Mouse (Mus musculus) 3T3-L1 (cell line): ENCODE measurements around the gene Sim2.

Experiments
- DNase-seq: peaks from one replicate; pipeline ENCODE4 v3.0.0-alpha.2; 2015; ENCODE audit warnings: low read depth, low spot score

Sim2 gene

GRCm38 (mm10) chr16:94095109-94095822 is 10.5 kb downstream of the Sim2 start:
- no peak for DNase-seq

- DNase-seq, result no peak
These were observed 11.7 kb downstream of the Sim2 start for GRCm38 (mm10) chr16:94096479-94096878.

- no peak for DNase-seq
These were observed 13.2 kb downstream of the Sim2 start for GRCm38 (mm10) chr16:94097724-94098455.

GRCm38 (mm10) chr16:94113160-94113559 is 28.4 kb downstream of the Sim2 start:
- DNase-seq, result no peak

GRCm38 (mm10) chr16:94114693-94115092 is 30.0 kb downstream of the Sim2 start:
- peak; percentile 10 for DNase-seq

GRCm38 (mm10) chr16:94117333-94117732 is 32.6 kb downstream of the Sim2 start:
- no peak for DNase-seq

GRCm38 (mm10) chr16:94118394-94118793 is 33.7 kb downstream of the Sim2 start:
- DNase-seq, result no peak

- no peak for DNase-seq
These were observed 37.6 kb downstream of the Sim2 start for GRCm38 (mm10) chr16:94122347-94122746.

- no peak for DNase-seq
These were observed 38.5 kb downstream of the Sim2 start for GRCm38 (mm10) chr16:94123247-94123646.

- no peak for DNase-seq
These were observed 40.6 kb downstream of the Sim2 start for GRCm38 (mm10) chr16:94125172-94125981.

- no peak for DNase-seq
These were observed 41.5 kb downstream of the Sim2 start for GRCm38 (mm10) chr16:94126200-94126599.

- DNase-seq, result no peak
These were observed 43.6 kb downstream of the Sim2 start for GRCm38 (mm10) chr16:94128236-94128835.

GRCm38 (mm10) chr16:94134218-94134617 is 49.5 kb downstream of the Sim2 start:
- DNase-seq, result no peak

GRCm38 (mm10) chr16:94140746-94141145 is 56.0 kb downstream of the Sim2 start:
- no peak for DNase-seq

GRCm38 (mm10) chr16:94143325-94143724 is 58.6 kb downstream of the Sim2 start:
- no peak for DNase-seq

- no peak for DNase-seq
These were observed 63.4 kb downstream of the Sim2 start for GRCm38 (mm10) chr16:94148139-94148538.

- no peak for DNase-seq
These were observed 65.7 kb downstream of the Sim2 start for GRCm38 (mm10) chr16:94150125-94151103.

- DNase-seq, result peak; percentile 4
These were observed 70.4 kb downstream of the Sim2 start for GRCm38 (mm10) chr16:94155041-94155653.

GRCm38 (mm10) chr16:94157819-94158218 is 73.1 kb downstream of the Sim2 start:
- DNase-seq, result no peak

- DNase-seq, result peak; percentile 16
These were observed 77.3 kb downstream of the Sim2 start for GRCm38 (mm10) chr16:94162000-94162399.
